Mouse (Mus musculus) embryonic facial prominence, embryonic 13.5 days (tissue): ENCODE measurements at regions not wholly inside any gene's neighbourhood (a gene's known extent, or its start where the extent isn't known, plus 50 kb on each side); places are given as distances from the start of the nearest gene placed in this dataset.

Experiments
- ATAC-seq: fragments of 200-750 bp; cut with Nextera tagmentation; 2 replicates; pipeline ENCODE4 v1.8.0; 2017; ENCODE audit warnings: low read depth; ENCODE audit not compliant: insufficient number of reproducible peaks, insufficient read depth, low FRiP score, low TSS enrichment
- H3K27ac ChIP-seq: fragments of 300-500 bp; sonication (generic); 2 replicates; pipeline ENCODE4 v1.5.1; 2015; ENCODE audit warnings: moderate library complexity, mild to moderate bottlenecking, inconsistent platforms
- H3K27me3 ChIP-seq: fragments of 300-500 bp; sonication (generic); 2 replicates; pipeline ENCODE4 v1.6.1; 2015; ENCODE audit warnings: mild to moderate bottlenecking, inconsistent platforms
- H3K36me3 ChIP-seq: fragments of 300-500 bp; sonication (generic); 2 replicates; pipeline ENCODE4 v1.6.1; 2015; ENCODE audit warnings: mild to moderate bottlenecking, inconsistent platforms
- H3K4me1 ChIP-seq: fragments of 300-500 bp; sonication (generic); 2 replicates; pipeline ENCODE4 v1.6.1; 2015; ENCODE audit warnings: inconsistent platforms
- H3K4me2 ChIP-seq: fragments of 300-500 bp; sonication (generic); 2 replicates; pipeline ENCODE4 v1.6.1; 2015; ENCODE audit warnings: moderate library complexity, mild to moderate bottlenecking, inconsistent platforms
- H3K4me3 ChIP-seq: fragments of 300-500 bp; sonication (generic); 2 replicates; pipeline ENCODE4 v1.5.1; 2015; ENCODE audit warnings: mild to moderate bottlenecking, inconsistent platforms
- H3K9ac ChIP-seq: fragments of 300-500 bp; sonication (generic); 2 replicates; pipeline ENCODE4 v1.6.1; 2015; ENCODE audit warnings: mild to moderate bottlenecking, inconsistent platforms
- H3K9me3 ChIP-seq: fragments of 300-500 bp; sonication (generic); 2 replicates; pipeline ENCODE4 v1.6.1; 2016; ENCODE audit warnings: inconsistent platforms
- WGBS: fragments of 180-500 bp; shearing (Covaris S2); methylation state at CpG from one replicate; pipeline ENCODE4 v1.1.7; 2015; ENCODE audit warnings: mixed read lengths; 5-methylcytosine and 5-hydroxymethylcytosine counted together

DNA sequence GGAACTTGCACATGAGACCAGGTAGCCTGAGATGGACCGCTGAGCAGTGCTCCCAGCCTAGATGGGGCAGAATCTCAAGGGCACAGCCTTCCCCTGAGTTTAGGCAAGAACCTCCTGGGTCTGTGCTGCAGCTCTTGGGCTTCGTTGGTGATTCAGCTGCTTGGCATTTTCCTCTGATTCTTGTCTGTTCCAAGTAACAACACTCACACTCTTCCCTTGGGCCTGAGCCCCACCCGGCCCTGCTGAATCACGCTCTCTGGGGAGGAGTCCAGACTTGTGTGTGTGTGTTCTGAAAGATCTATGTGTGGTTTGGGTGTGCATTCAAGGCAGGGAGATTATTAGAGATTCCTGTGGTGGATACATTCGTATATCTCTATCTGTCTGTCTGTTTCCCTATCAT, 517.4 kb upstream of the Tbx3 start:
- ATAC-seq: no peak
- Histone ChIP-seq H3K4me1 (peaks cover 7% of the 10 kb centered on the region), H3K27me3 (no peaks in the 10 kb centered on the region), H3K9me3 (no peaks in the 10 kb centered on the region; the same call in 1 of the 2 replicates), H3K4me3 (no peak overlapping the region), H3K9ac (no peak overlapping the region), H3K36me3 (no peaks in the 10 kb centered on the region), H3K27ac (no peak overlapping the region), H3K4me2 (no peak overlapping the region)
- 86% methylated on average over 5 of the region's 5 CpGs for WGBS

DNA sequence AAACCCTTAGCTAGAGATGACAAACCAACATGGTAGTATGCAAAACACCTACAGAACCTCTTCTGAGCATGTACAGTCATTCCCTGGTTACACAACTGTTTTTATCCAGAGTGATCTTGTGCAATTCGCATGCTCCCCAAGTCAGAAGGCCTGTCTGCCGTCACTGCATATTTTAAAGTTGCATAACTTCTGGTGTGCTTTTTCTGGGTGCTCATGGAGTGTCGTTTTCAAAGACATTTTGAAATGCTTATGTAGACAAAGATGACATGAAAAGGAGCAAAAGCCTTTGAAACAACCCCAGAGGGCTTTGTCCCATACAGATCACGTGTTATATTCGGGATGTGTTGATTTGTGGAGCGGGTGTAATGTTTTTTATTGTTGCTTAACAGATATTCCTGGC, 513.8 kb upstream of the Tbx3 start:
- WGBS: 71% methylated on average over 6 of the region's 6 CpGs
- Histone ChIP-seq H3K27me3 (no peaks in the 10 kb centered on the region), H3K4me2 (no peak overlapping the region), H3K9me3 (no peaks in the 10 kb centered on the region; the same call in 1 of the 2 replicates), H3K27ac (no peak overlapping the region), H3K4me1 (no peaks in the 10 kb centered on the region; the same call in 1 of the 2 replicates), H3K4me3 (no peak overlapping the region), H3K9ac (no peak overlapping the region), H3K36me3 (no peaks in the 10 kb centered on the region)
- no peak for ATAC-seq

DNA sequence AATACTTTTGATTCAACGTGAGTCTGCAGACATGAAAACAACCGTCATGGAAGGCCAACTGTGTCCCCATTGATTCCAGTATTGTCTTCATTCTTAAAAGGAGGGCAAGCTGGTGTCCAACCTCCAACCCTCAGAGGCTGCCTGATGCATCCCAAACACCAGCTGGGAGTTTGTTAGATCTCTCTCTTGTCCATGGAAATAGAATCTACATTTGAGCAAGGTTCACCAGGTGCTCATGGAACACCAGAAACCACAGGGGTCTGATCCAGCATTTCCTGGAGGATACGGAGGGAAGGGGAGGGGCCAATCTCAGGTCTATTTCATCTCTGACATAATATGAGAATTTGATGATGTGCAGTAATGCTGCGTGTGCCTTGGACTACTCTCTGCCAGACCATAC, 512.3 kb upstream of the Tbx3 start:
- Histone ChIP-seq H3K4me3 (no peak overlapping the region), H3K36me3 (no peaks in the 10 kb centered on the region), H3K9me3 (no peaks in the 10 kb centered on the region; the same call in 1 of the 2 replicates), H3K4me2 (no peak overlapping the region), H3K27me3 (no peaks in the 10 kb centered on the region), H3K9ac (no peak overlapping the region), H3K27ac (no peak overlapping the region), H3K4me1 (no peaks in the 10 kb centered on the region; the same call in 1 of the 2 replicates)
- ATAC-seq: no peak
- WGBS: 87% methylated on average over 4 of the region's 4 CpGs

DNA sequence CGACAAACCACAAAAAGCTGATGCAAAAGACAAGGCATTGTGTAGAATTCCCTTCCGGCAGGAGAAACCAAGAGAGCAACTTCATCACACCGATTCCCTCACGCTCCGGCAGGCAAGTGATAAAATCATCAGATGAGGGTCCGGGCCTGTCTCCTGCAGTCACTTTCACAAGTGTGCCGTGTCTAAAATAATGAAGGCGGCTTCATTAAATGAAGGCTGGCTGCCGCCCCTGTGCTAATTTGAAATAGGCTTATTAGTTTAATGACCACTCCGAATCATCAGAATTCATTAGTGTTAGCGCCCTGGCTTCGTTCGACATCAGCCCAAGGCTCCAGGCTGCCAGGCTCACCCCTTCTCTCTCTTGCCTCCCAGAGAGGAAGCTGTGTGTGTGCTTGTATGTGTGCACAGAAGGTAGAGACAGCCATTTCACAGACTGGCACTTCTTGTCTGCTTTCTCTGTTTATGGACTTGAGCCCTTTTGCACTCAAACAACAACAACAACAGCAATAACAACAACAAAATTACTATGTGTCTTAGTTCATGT, 508.3 kb upstream of the Tbx3 start:
- H3K27me3 ChIP-seq: no peaks in the 10 kb centered on the region
- no peak overlapping the region for H3K27ac ChIP-seq
- no peaks in the 10 kb centered on the region for H3K9me3 ChIP-seq
- H3K36me3 ChIP-seq: no peaks in the 10 kb centered on the region
- WGBS: 90% methylated on average over 13 of the region's 13 CpGs
- H3K4me1 ChIP-seq: no peaks in the 10 kb centered on the region; the same call in 1 of the 2 replicates
- no peak overlapping the region for H3K4me3 ChIP-seq
- H3K4me2 ChIP-seq: no peak overlapping the region
- ATAC-seq: no peak
- H3K9ac ChIP-seq: no peak overlapping the region

DNA sequence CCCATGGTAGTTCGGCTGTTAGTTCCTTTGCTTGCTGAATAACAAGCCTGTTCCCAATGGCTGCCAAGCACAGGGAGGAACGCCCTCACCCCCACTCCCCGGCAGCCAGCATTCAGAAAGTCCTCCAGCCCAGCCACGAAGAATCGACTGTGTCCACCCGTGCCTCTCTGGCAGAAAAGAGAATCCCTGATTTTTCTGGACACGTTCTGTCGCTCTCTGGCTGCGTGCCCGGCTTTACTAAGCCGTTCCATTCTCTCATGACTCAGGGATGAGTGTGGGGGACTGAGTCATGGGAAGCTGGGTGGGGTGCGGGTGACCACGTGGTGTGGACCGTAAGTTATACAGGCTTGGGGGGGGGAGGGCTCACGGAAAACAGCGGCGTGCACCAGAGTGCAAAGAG, 502.8 kb upstream of the Tbx3 start:
- no peaks in the 10 kb centered on the region for H3K9me3 ChIP-seq
- H3K36me3 ChIP-seq: no peaks in the 10 kb centered on the region
- no peak for ATAC-seq
- no peaks in the 10 kb centered on the region for H3K27me3 ChIP-seq
- H3K27ac ChIP-seq: peak overlapping the region; percentile 22; the same call in 1 of the 2 replicates
- no peak overlapping the region for H3K4me3 ChIP-seq
- H3K4me2 ChIP-seq: no peak overlapping the region
- H3K9ac ChIP-seq: no peak overlapping the region
- 77% methylated on average over 17 of the region's 17 CpGs for WGBS
- H3K4me1 ChIP-seq: peaks cover 6% of the 10 kb centered on the region; the same call in 1 of the 2 replicates

DNA sequence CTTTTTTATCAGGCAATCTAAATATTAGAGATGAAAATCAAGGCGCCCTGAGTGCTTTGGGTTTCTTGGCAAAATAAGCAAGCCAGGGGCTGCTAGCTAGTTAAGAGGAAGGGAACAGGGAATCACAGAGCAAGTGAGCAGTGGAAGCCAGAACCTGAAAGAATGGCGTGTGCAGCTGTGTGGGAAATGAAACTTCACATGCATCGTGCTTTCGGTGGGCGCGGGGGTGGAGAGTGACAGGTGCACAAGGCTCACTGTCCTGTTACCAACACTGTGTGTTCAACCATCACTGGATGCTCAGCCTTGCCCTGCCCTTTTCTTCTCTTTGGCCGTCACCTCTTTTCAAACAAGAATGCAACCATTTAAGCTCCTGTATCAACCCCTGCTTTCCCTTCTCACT, 501.2 kb upstream of the Tbx3 start:
- H3K9me3 ChIP-seq: no peaks in the 10 kb centered on the region
- H3K4me1 ChIP-seq: peaks cover 6% of the 10 kb centered on the region; the same call in 1 of the 2 replicates
- H3K27me3 ChIP-seq: no peaks in the 10 kb centered on the region
- H3K9ac ChIP-seq: no peak overlapping the region
- no peak overlapping the region for H3K4me2 ChIP-seq
- H3K36me3 ChIP-seq: no peaks in the 10 kb centered on the region
- no peak overlapping the region for H3K4me3 ChIP-seq
- whole genome bisulfite sequencing: 88% methylated on average over 7 of the region's 7 CpGs
- no peak overlapping the region for H3K27ac ChIP-seq
- no peak for ATAC-seq

DNA sequence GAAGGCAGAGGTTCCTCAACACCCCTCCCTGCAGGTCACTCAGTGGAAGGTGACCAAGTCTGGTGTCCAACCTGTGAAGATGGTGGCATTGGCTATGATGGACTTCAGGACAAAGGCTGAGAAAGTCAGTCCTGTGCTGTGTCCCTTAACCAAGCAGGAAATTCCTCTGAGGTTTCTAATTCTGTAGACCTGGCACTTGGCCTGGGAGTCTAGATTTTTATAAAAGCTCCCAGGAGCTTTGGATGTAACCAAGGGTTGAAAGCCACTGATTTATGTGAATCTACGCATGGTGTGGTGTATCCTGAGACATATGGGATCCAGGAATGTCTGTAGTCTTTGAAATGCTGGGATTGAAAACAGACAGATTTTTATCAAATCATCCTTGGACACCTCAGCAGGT, 498.8 kb upstream of the Tbx3 start:
- Histone ChIP-seq H3K4me2 (no peak overlapping the region), H3K36me3 (no peaks in the 10 kb centered on the region), H3K9me3 (no peaks in the 10 kb centered on the region), H3K4me1 (peaks cover 6% of the 10 kb centered on the region; the same call in 1 of the 2 replicates), H3K9ac (no peak overlapping the region), H3K4me3 (no peak overlapping the region), H3K27me3 (no peaks in the 10 kb centered on the region), H3K27ac (no peak overlapping the region)
- no peak for ATAC-seq
- WGBS: 67% methylated on average over 1 of the region's 1 CpGs

DNA sequence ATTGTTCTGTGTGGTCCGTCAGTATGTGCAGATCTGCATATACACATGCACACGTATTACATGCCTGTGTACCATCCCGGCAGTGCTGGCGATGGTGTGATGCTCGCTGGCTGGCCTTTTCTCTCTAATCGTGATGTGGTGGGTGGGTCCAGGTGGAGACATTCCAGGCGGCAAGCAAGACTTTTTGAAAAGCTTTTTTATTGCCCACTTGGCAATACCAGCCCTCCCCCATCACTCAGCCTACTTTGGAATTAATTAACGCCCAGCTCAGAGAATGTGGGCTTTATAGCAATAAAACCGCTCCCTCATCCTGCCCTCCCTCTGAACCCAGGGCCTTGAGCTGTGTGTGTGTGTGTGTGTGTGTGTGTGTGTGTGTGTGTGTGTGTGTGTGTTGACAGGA, 491.7 kb upstream of the Tbx3 start:
- H3K27me3 ChIP-seq: no peaks in the 10 kb centered on the region
- 73% methylated on average over 9 of the region's 9 CpGs for WGBS
- H3K36me3 ChIP-seq: no peaks in the 10 kb centered on the region
- H3K27ac ChIP-seq: no peak overlapping the region
- no peaks in the 10 kb centered on the region for H3K9me3 ChIP-seq
- H3K4me1 ChIP-seq: peaks cover 3% of the 10 kb centered on the region; the same call in 1 of the 2 replicates
- no peak overlapping the region for H3K4me3 ChIP-seq
- no peak overlapping the region for H3K4me2 ChIP-seq
- no peak for ATAC-seq
- no peak overlapping the region for H3K9ac ChIP-seq

DNA sequence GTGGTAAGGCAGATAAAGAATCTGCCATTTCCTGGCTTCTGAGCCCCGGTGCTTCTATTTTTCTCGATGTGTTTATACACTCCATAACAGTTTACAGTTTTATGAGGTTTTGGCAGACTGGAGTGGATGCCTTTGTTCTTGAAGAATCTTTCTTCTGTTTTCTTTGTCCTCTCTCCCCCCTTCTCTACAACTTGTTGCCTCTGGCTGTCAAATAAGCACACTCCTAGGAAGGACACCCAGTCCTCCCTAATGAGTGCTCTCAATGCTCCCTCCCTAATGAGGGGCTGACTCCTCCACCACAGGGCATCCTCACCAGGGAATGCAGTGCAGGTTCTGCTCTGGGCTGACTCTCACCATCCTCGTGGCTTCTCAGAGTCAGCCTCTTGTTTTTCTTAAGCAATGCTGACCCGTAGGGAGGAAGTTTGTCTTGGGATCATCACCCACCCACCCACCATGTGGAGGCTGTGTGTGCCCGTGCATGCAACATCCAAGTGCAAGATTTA, 486.9 kb upstream of the Tbx3 start:
- Histone ChIP-seq H3K27ac (no peak overlapping the region), H3K9ac (no peak overlapping the region), H3K9me3 (no peaks in the 10 kb centered on the region), H3K4me1 (peaks cover 3% of the 10 kb centered on the region; the same call in 1 of the 2 replicates), H3K4me2 (no peak overlapping the region), H3K4me3 (no peak overlapping the region), H3K27me3 (no peaks in the 10 kb centered on the region), H3K36me3 (no peaks in the 10 kb centered on the region)
- WGBS: 66% methylated on average over 5 of the region's 5 CpGs
- ATAC-seq: no peak

DNA sequence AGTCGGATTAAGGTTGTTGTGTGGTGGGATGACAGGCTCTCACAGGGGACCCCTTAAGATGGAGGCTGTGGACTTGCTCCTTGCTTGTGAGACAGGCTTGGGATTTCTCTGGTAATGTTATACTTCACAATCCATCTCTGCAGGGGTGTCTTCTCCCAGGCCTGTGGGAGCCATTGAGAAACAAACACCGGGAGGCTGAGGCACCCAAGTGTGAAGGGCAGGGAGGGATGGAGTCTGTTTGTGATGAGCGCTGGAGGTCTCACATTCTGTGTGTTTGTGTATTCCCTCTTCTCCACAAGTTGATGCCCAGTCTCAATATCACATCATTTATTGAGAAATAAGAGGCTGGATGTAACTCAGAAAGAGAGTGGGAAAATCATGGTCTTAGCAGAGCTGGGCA, 483.9 kb upstream of the Tbx3 start:
- 65% methylated on average over 3 of the region's 3 CpGs for WGBS
- H3K9ac ChIP-seq: no peak overlapping the region
- H3K9me3 ChIP-seq: no peaks in the 10 kb centered on the region
- no peak overlapping the region for H3K27ac ChIP-seq
- H3K4me3 ChIP-seq: no peak overlapping the region
- ATAC-seq: no peak
- H3K4me1 ChIP-seq: no peaks in the 10 kb centered on the region
- no peaks in the 10 kb centered on the region for H3K36me3 ChIP-seq
- no peaks in the 10 kb centered on the region for H3K27me3 ChIP-seq
- no peak overlapping the region for H3K4me2 ChIP-seq

DNA sequence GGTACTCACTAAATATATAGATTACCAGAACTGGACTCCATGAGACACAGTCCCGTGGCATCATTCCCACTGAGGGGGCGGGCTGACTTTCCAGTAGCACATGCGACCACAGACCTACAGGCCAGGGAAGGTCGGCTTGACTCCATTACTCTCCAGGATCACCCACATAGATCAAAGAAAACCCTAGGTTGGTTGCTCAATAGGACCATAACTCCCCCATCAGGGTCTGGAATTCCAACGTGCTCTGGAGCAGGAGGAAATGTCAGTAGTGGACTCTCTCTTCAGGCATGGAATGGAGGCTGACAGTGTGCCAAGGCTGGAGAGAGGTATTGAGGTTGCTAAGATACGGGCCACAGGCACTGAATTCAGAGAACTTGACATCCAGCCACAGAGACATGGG, 482.0 kb upstream of the Tbx3 start:
- Histone ChIP-seq H3K9me3 (no peaks in the 10 kb centered on the region), H3K27me3 (no peaks in the 10 kb centered on the region), H3K27ac (no peak overlapping the region), H3K4me1 (peaks cover 11% of the 10 kb centered on the region; the same call in 1 of the 2 replicates), H3K4me3 (no peak overlapping the region), H3K4me2 (no peak overlapping the region), H3K9ac (no peak overlapping the region), H3K36me3 (no peaks in the 10 kb centered on the region)
- no peak for ATAC-seq
- WGBS: 53% methylated on average over 6 of the region's 6 CpGs
